Mouse (Mus musculus) cerebellum, adult 2 months (tissue): ENCODE measurements around the gene Stk31. TPM values are rescaled to one million over a fixed set of nuclear protein-coding genes. Genes with fewer than 3 reads are reported as not detected.
A peak's percentile ranks its signal among the peaks of the same experiment; 100 is the strongest.

ENCODE experiments used
- DNase-seq, 2 experiments: peaks; one replicate each; pipeline ENCODE4 v3.0.0; 2021
- H3K27ac ChIP-seq: fragments of 200-500 bp; 2 replicates; pipeline ENCODE4 v1.5.1; 2012; ENCODE audit warnings: low read length, control low read depth, inconsistent platforms; ENCODE audit not compliant: insufficient read depth
- H3K27me3 ChIP-seq: fragments of 200-500 bp; 2 replicates; pipeline ENCODE4 v1.6.1; 2012; ENCODE audit warnings: inconsistent platforms, mild to moderate bottlenecking, low read length, moderate library complexity; ENCODE audit not compliant: control insufficient read depth, insufficient read depth
- H3K4me1 ChIP-seq: fragments of 200-500 bp; 2 replicates; pipeline ENCODE4 v1.6.1; 2011; ENCODE audit warnings: low read length; ENCODE audit not compliant: control insufficient read depth, insufficient read depth
- H3K4me3 ChIP-seq: fragments of 200-500 bp; replicated peaks from 2 replicates; pipeline ENCODE3; 2011; ENCODE audit warnings: mild to moderate bottlenecking, low read depth, low read length, control low read depth; ENCODE audit not compliant: insufficient read depth
- CTCF ChIP-seq: fragments of 200-500 bp; IDR thresholded peaks from 2 replicates; pipeline ENCODE4 v1.5.1; 2011; ENCODE audit warnings: low read depth, mild to moderate bottlenecking, control low read depth, low read length, moderate library complexity, borderline replicate concordance; ENCODE audit not compliant: insufficient read depth
- POLR2A ChIP-seq: fragments of 200-500 bp; IDR thresholded peaks from 2 replicates; pipeline ENCODE4 v1.6.1; 2011; ENCODE audit warnings: low read length, control low read depth, borderline replicate concordance; ENCODE audit not compliant: insufficient read depth
- WGBS: fragments of 180-500 bp; shearing (Covaris S2); methylation state at CpG from one replicate; pipeline ENCODE4 v1.1.7; 2018; 5-methylcytosine and 5-hydroxymethylcytosine counted together
- polyA plus RNA-seq: library from polyadenylated mRNA; depleted of rRNA; stranded (reverse); fragments of >200 nt; gene quantifications from 2 replicates; pipeline ENCODE4 v1.2.3, GENCODE M21; 2012; rRNA removed

Stk31 gene
- 0.03 and 0.08 TPM in 2 replicates for polyA plus RNA-seq

DNA sequence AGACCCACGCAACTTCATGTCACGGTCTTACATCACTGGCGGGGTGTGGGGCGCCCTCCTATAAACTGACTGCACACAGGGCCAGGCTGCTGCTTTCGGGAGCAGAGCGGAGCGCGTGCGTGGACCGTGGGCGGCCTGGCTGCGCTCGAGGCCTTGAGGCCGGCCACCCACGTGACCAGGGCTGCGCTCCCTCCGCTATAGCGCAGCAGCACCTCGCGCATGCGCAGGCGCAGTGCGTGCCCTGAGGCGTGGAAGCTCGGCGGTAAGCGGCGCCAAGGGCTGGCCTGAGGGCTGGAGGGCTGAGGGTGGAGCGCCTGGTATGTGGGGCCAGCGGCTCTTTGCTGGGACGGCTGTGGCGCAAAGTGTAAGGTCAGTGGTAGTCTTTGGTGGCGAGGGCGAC, at the start of gene Stk31:
Stk31 (plus strand) TSS at position 289 of the 400 bp plus-strand sequence.
- peak; percentile 11 to 12 for DNase-seq
- no peak within 1 kb of the TSS for H3K4me3 ChIP-seq

DNA sequence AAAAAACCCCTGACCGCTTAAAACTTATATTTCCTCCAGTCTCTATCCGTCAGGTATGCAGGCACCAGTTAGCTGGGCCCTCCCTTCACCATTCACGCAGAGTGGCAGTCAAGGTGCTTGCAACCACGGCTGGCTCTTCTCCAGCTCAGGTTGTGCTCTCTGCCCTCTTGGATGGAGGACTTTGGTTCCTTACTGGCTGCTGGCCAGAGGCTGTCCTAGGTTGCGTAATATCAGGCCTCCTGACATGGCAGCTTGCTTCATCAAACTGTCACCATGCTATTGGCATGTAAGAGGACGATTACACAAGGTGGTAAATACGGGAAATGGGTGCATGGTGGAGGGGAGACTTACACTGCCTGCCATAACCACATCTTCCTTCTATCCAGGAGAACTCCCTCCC, 45.6 kb upstream of the Stk31 start:
- Histone ChIP-seq H3K4me1 (no peaks in the 10 kb centered on the region), H3K4me3 (no peak overlapping the region), H3K27me3 (no peaks in the 10 kb centered on the region), H3K27ac (no peak overlapping the region)
- WGBS: 81% methylated on average over 7 of the region's 7 CpGs
- TF ChIP-seq POLR2A: no peak
- no peak for DNase-seq

More for the DNA sequence above, at the start of gene Stk31:
- WGBS: 92% methylated on average over 34 of the region's 34 CpGs
- Histone ChIP-seq H3K27me3 (no peaks in the 10 kb centered on the region; the same call in 1 of the 2 replicates), H3K27ac (no peak within 1 kb of the TSS), H3K4me1 (no peaks in the 10 kb centered on the region)
- TF ChIP-seq CTCF (no peak), POLR2A (no peak)

DNA sequence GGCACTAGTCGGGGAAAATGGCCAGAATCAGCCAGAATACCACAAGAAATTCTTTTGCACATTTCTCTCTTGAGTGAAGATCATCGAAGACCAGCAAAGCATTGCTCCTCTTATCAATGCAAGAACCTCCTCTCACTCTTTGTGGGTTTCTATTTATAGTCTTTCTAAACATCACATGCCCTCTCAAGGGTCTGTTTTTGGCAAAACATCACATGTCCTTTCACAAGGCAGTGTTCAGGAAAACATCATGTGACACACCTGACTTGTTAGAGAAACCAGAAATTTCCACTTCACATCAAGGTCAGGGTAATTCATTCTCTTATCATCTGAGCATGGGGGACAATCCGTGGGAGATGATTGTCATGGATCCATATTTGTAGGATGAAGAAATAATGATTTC, 40.8 kb upstream of the Stk31 start:
- Histone ChIP-seq H3K27ac (no peak overlapping the region), H3K4me3 (no peak overlapping the region), H3K27me3 (no peaks in the 10 kb centered on the region), H3K4me1 (no peaks in the 10 kb centered on the region)
- TF ChIP-seq CTCF (no peak), POLR2A (no peak)
- DNase-seq: no peak
- 94% methylated on average over 3 of the region's 3 CpGs for WGBS

DNA sequence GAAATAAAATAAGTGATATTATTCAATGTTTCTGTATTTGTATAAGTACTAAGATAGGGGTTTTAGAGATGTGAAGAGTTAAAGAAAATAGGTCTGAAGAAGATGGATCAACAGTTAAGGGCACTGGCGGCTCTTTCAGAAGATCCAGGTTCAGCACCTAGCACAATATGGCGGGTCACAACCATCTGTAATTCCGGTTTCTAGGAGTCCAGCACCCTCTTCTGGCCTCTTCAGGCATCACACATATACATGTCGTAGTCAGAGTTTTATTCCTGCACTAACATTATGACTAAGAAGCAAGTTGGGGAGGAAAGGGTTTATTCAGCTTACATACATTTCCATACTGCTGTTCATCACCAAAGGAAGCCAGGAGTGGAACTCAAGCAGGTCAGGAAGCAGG, 40.2 kb upstream of the Stk31 start:
- DNase-seq: no peak
- no peak overlapping the region for H3K27ac ChIP-seq
- WGBS: 70% methylated on average over 4 of the region's 4 CpGs
- H3K4me3 ChIP-seq: no peak overlapping the region
- TF ChIP-seq POLR2A: no peak
- TF ChIP-seq CTCF: no peak
- no peaks in the 10 kb centered on the region for H3K27me3 ChIP-seq
- no peaks in the 10 kb centered on the region for H3K4me1 ChIP-seq

DNA sequence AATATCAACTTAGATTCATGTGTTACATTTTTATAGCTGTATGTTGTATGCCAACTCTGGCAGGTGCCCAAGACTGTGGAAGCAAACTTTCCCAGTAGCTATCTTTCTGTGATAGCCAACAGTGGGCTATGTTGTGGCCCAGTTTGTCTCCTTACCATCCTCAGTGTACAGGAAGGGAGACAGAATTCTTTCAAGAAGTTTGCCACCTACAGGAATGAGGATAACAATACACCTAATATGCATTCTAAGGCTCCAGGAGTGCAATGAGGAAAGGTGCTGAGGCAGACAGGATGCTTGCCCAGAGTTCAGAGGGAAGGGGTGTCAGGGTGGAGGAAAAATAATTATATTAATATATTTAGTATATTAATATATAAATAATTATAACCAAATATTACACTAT, 35.0 kb upstream of the Stk31 start:
- no peak for DNase-seq
- H3K4me1 ChIP-seq: no peaks in the 10 kb centered on the region
- TF ChIP-seq CTCF (no peak), POLR2A (no peak)

DNA sequence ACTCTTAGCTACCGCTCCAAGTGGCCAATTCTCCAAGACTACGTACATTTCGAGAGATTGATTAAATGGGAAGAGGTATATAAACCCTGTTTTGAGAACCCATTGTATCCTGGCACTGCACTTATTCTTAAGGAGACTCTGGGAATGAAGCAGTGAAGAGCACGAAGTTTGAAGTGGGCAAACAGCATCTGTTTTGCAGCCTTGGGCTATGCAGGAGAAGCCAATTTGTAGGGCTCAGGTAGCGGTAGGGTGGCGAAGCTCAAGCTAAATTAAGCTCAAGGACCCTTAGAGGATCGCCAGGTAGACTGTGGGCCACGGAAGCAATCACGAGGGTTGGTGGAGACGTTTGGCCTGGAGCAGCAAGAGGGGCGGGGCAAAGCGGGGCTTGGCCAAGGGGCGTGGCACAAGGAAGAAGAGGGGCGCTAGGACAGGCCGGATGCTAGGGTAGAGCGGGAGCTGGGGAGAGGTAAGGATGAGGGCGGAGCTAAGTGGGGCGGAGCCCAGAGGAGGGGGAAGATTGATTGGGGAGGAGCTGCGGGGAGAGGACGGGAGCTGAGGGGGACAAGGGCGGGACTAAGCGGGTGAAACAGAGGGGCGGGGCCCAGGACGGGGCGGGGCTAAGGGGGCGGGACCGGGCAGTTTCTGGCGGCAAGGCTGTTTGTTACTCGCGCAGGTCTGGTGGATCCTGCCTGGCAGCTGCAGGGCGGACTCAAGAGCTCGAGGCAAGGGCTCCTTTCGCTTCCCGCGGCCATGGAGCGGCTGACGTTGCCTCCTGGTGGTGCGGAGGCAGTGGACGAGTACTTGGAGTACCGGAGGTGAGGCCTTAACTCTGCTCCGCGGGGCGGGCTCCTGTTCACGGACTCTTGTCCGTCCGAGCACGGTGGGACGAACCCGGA, 28.0 kb upstream of the Stk31 start, which contains the start of gene Fam221a:
Fam221a (plus strand) TSS at position 581 of the 896 bp plus-strand sequence.
- DNase-seq: peak; percentile 76 to 77
- Histone ChIP-seq H3K27me3 (no peaks in the 10 kb centered on the region), H3K27ac (no peak within 1 kb of the TSS), H3K4me3 (peak within 1 kb of the TSS; percentile 69), H3K4me1 (no peaks in the 10 kb centered on the region)
- 3% methylated on average over 47 of the region's 49 CpGs for WGBS
- TF ChIP-seq POLR2A (no peak), CTCF (no peak; the same call in 1 of the 2 replicates)

More for the DNA sequence above, 35.0 kb upstream of the Stk31 start:
- Histone ChIP-seq H3K27me3 (no peaks in the 10 kb centered on the region), H3K4me3 (no peak overlapping the region), H3K27ac (no peak overlapping the region)

DNA sequence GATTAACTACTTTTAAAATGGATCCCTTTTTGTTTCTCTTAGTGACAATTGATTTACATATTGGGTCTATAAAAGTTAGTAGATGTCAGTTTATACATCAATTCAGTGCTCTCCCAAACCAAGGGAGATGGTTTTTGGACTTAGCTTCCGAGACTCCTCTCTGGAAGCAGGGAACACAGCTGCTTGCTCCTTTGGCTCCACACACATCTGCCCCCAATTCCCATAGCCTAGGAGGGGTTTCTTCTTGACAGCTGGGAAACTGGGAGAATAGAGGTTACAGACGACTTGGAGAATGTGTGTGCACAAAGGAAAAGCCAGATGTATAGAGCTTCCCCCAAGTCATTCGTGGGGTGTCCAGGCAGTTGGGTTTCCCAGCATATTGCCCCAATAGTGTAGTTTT, 27.2 kb upstream of the Stk31 start:
- no peaks in the 10 kb centered on the region for H3K4me1 ChIP-seq
- WGBS: 21% methylated on average over 3 of the region's 3 CpGs
- TF ChIP-seq POLR2A: no peak
- no peak for TF ChIP-seq CTCF
- DNase-seq: no peak
- H3K27me3 ChIP-seq: no peaks in the 10 kb centered on the region
- peak overlapping the region; percentile 69 for H3K4me3 ChIP-seq
- no peak overlapping the region for H3K27ac ChIP-seq

DNA sequence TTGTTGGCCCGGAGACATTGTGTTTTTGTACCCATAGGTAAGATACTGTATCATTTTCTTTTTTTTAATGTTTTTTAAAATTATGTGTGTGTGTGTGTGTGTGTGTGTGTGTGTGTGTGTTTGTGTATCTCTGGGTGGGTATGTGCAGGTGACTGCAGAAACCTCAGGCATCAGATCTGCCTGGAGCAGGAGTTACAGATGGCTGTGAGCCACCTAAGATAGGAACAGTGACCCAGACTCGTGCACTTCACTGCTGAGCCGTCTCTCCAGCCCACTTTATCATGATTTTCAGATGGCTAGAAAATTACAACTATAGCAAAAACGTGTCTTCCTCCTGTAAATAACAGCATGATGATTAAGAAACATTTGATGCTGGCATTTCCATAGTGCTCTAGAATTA, 22.7 kb upstream of the Stk31 start:
- no peak for TF ChIP-seq CTCF
- WGBS: 80% methylated on average over 4 of the region's 4 CpGs
- Histone ChIP-seq H3K4me3 (no peak overlapping the region), H3K27ac (no peak overlapping the region), H3K4me1 (no peaks in the 10 kb centered on the region), H3K27me3 (no peaks in the 10 kb centered on the region)
- DNase-seq: no peak
